Mouse (Mus musculus): ENCODE measurements around the gene Msmp. TPM values are rescaled to one million over a fixed set of nuclear protein-coding genes. Genes with fewer than 3 reads are reported as not detected.
A peak's percentile ranks its signal among the peaks of the same experiment; 100 is the strongest.

The Msmp gene
- polyA plus RNA-seq, 1 experiment from 2014 or later: 1.0 TPM

DNA sequence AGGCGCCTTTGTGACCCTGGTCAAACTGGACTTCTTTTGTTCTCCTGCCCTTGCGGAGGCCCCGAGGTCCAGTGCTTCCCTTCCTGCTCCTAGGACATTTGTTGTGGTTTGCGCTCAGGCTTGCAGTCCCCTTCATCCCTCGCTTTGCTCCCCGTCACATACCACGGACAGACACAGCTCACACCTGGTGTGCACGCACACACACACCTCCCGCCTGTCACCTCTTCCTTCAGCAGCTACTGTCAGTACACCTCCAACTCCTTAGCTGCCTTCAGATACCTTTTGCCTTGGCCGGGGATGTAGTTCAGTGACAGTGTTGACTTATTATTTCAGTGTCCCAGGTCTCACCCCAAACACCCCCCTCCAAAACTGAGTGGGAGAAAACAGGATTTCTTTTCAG, 1.4 kb upstream of the Msmp start:
- no peak overlapping the region for H3K4me3 ChIP-seq
- H3K27ac ChIP-seq: peak overlapping the region; percentile 43; the same call in 1 of the 2 replicates
- peaks cover 29% of the 10 kb centered on the region for H3K4me1 ChIP-seq (replicated peaks)
- H3K36me3 ChIP-seq: peaks cover 44% of the 10 kb centered on the region
- H3K9me3 ChIP-seq: no peaks in the 10 kb centered on the region
- H3K27me3 ChIP-seq (ENCODE audit: insufficient read depth, poor library complexity, severe bottlenecking): no peaks in the 10 kb centered on the region
- WGBS: 48% methylated on average over 10 of the region's 10 CpGs
- no peak for DNase-seq (ENCODE audit: low spot score)

DNA sequence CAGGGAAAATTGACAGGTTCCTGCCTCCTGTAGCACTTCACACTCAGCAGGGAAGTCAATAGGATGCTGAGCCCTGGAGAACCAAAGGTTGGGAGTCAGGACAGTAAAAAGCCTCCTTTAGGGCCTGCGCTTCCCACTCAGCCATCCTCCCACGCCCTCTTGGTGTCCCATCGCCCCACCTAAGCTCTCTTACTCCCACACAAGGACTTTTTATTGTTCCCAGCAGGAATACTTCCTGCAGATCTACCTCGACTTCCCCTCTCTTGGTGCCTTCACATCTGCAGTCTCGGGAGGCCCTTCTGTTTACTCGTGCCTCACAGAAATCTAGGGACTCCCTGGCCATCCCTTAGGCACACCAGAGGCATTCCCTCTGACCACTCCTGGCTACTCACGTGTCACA, 873 bp downstream of the Msmp start:
- no peak overlapping the region for H3K4me3 ChIP-seq
- peaks cover 51% of the 10 kb centered on the region for H3K36me3 ChIP-seq
- no peak for DNase-seq (ENCODE audit: low spot score)
- no peaks in the 10 kb centered on the region for H3K27me3 ChIP-seq (ENCODE audit: insufficient read depth, poor library complexity, severe bottlenecking)
- 68% methylated on average over 7 of the region's 7 CpGs for WGBS
- H3K27ac ChIP-seq: no peak overlapping the region
- peaks cover 39% of the 10 kb centered on the region for H3K4me1 ChIP-seq (replicated peaks)
- no peaks in the 10 kb centered on the region for H3K9me3 ChIP-seq

DNA sequence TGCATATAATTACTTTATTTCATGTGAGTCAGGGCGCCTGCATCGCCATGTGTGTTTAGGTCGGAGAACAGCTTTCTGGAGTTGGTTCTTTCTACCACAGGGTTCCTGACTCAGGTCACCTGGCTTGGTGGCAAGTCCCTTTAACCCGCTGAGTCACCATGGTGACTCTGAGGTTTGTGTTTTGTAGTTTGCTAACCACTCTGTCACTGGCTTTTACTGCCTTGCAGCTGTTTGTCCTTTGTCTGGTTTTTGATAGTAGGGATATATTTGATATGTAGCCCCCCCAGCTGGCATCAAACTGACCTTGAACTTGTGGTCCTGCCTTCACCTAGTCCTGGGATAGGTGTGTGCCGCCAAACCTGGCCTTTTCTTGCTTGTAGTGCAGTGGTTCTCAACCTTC, 2.1 kb downstream of the Msmp start:
- H3K4me1 ChIP-seq (replicated peaks): peaks cover 48% of the 10 kb centered on the region
- H3K27me3 ChIP-seq (ENCODE audit: insufficient read depth, poor library complexity, severe bottlenecking): no peaks in the 10 kb centered on the region
- no peak for DNase-seq (ENCODE audit: low spot score)
- H3K27ac ChIP-seq: no peak overlapping the region
- 92% methylated on average over 5 of the region's 5 CpGs for WGBS
- no peak overlapping the region for H3K4me3 ChIP-seq
- H3K9me3 ChIP-seq: no peaks in the 10 kb centered on the region
- peaks cover 51% of the 10 kb centered on the region for H3K36me3 ChIP-seq

DNA sequence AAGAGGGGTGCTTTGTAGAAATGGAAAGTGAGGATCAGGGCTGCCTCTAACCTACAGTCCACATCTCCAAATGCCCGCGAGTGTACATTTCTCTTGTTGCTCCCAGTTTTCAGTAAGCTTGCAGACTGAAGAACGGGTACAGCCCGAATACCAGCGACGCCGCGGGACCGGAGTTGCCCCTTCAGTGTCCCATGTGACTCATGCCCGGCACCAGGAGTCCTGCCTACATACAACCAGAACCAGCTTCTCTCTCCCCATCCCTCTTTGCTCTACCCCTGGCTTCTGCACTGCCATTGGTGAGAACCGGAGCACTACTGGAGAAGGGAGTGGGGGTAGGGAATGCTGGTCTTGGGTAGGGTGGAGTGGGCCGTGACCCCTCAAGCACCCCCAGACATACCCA, 2.9 kb downstream of the Msmp start:
- Histone ChIP-seq H3K9me3 (no peaks in the 10 kb centered on the region), H3K27me3 (ENCODE audit: insufficient read depth, poor library complexity, severe bottlenecking) (no peaks in the 10 kb centered on the region), H3K4me1 (replicated peaks) (peaks cover 54% of the 10 kb centered on the region), H3K4me3 (no peak overlapping the region), H3K36me3 (peaks cover 57% of the 10 kb centered on the region), H3K27ac (no peak overlapping the region)
- WGBS: 97% methylated on average over 12 of the region's 12 CpGs
- DNase-seq (ENCODE audit: low spot score): no peak

DNA sequence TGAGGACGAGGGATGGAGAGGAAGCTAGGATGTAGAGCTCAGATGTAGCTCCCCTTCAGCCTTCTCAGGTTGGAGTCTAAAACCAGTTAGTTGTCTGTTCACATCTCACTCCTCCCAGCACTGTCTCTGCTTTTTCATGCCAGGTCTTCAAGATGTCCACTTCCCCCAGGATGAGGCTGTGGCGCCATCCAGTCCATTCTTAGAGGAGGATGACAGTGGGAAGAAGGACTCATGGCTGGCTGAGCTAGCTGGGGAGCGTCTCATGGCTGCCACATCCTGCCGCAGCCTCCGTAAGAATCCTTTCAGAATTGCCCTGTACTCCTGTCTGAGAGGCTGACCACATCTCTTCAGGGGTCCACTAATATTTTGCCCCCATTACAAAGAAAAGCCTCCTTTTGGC, 3.6 kb downstream of the Msmp start:
- no peak overlapping the region for H3K4me3 ChIP-seq
- H3K9me3 ChIP-seq: no peaks in the 10 kb centered on the region
- no peak overlapping the region for H3K27ac ChIP-seq
- DNase-seq (ENCODE audit: low spot score): no peak
- peaks cover 54% of the 10 kb centered on the region for H3K4me1 ChIP-seq (replicated peaks)
- WGBS: 93% methylated on average over 5 of the region's 5 CpGs
- H3K36me3 ChIP-seq: peaks cover 58% of the 10 kb centered on the region
- no peaks in the 10 kb centered on the region for H3K27me3 ChIP-seq (ENCODE audit: insufficient read depth, poor library complexity, severe bottlenecking)

DNA sequence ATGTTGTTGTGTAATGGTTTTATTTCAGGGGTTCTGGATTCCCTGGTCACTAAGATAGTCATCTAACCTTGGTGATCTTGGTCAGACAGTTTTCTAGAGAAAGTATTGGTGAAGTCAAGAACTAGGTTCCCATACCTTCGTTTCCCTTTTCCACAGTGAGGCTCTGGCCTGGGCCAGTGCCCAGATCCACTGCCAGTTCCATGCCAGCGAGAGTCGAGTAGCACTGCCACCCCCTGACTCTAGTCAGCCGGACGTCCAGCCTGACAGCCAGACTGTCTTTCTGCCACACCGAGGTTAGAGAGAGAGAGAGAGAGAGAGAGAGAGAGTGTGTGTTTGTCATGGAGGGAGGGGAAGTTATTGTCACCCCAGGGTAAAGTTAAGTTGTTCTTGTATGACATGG, 4.6 kb downstream of the Msmp start:
- no peak overlapping the region for H3K27ac ChIP-seq
- 81% methylated on average over 6 of the region's 6 CpGs for WGBS
- peak overlapping the region; percentile 93 for H3K4me3 ChIP-seq
- peaks cover 54% of the 10 kb centered on the region for H3K4me1 ChIP-seq (replicated peaks)
- no peaks in the 10 kb centered on the region for H3K9me3 ChIP-seq
- no peak for DNase-seq (ENCODE audit: low spot score)
- H3K36me3 ChIP-seq: peaks cover 54% of the 10 kb centered on the region
- no peaks in the 10 kb centered on the region for H3K27me3 ChIP-seq (ENCODE audit: insufficient read depth, poor library complexity, severe bottlenecking)

DNA sequence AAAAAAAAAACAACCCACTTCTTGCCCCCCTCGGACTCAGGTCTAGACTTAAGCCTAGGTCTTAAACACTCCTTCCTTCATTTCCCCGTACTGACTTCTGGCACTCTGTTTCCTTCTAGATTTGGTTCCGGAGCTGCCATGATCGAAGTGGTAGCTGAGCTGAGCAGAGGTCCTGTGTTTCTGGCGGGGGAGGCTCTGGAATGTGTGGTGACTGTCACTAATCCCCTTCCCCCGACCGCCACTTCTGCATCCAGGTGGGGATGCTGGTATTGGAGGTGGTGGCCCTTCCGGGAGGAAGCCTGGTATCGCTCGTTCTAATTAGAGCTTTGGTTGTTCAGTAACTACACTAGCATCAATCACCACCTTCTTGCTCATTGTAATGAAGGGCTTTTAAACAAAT, 5.0 kb downstream of the Msmp start:
- H3K27ac ChIP-seq: peak overlapping the region; percentile 96
- peaks cover 49% of the 10 kb centered on the region for H3K4me1 ChIP-seq (replicated peaks)
- H3K36me3 ChIP-seq: peaks cover 52% of the 10 kb centered on the region
- H3K27me3 ChIP-seq (ENCODE audit: insufficient read depth, poor library complexity, severe bottlenecking): no peaks in the 10 kb centered on the region
- no peak for DNase-seq (ENCODE audit: low spot score)
- no peaks in the 10 kb centered on the region for H3K9me3 ChIP-seq
- WGBS: 12% methylated on average over 10 of the region's 10 CpGs
- H3K4me3 ChIP-seq: peak overlapping the region; percentile 93

DNA sequence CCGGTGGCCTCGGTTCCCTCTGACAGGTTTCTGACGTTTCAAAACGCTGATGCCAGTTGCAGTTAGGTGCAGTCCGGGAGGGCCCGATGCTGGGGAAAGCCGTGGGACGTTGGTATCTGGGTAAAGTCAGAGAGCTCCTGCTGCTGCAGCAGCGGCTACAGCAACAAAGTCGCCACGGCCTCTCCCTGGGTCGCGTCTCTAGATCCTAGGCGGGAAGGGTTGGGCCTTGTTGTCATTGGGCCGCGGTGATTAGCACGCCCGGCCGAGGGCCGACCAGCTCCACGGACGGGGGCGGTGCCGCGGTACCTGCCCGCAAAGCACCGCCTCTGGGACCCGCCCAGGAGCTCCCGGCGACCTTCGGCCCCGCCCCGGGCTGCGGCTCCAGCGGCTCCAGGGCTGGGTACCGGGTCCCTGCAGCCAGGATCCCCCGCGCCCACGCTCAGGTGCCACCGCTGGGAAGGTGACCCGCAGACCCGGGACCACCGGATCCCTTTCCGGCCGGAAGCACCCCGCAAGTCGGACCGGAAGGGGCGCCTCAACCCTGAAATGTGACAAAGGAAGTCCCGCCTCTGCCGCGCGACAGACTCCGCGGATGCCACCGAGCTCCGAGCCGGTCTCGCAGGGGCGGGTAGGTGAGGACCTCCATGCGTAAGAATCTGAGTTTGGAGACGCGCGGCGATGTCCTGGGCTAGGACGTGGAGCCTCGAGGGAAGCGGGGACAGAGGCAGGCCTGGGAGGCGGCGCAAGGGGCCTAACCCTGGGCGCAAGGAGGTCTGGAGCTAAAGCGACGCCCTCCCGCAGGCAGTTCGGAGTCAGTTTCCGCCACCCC, 5.7 kb downstream of the Msmp start, which contains the start of the genes Rgp1 and Gba2:
Gene Rgp1, plus strand, starts transcription at position 340 of the 829 bp plus-strand sequence.
Gene Gba2, minus strand, starts transcription at position 498 of the 829 bp plus-strand sequence.
- under 1% methylated on average over 76 of the region's 76 CpGs for WGBS
- Histone ChIP-seq H3K4me1 (replicated peaks) (peaks cover 46% of the 10 kb centered on the region), H3K36me3 (peaks cover 52% of the 10 kb centered on the region), H3K27me3 (ENCODE audit: insufficient read depth, poor library complexity, severe bottlenecking) (no peaks in the 10 kb centered on the region), H3K4me3 (peak within 1 kb of the TSS; percentile 93), H3K9me3 (no peaks in the 10 kb centered on the region), H3K27ac (peak within 1 kb of the TSS; percentile 96)
- peak; percentile 88 for DNase-seq (ENCODE audit: low spot score)

DNA sequence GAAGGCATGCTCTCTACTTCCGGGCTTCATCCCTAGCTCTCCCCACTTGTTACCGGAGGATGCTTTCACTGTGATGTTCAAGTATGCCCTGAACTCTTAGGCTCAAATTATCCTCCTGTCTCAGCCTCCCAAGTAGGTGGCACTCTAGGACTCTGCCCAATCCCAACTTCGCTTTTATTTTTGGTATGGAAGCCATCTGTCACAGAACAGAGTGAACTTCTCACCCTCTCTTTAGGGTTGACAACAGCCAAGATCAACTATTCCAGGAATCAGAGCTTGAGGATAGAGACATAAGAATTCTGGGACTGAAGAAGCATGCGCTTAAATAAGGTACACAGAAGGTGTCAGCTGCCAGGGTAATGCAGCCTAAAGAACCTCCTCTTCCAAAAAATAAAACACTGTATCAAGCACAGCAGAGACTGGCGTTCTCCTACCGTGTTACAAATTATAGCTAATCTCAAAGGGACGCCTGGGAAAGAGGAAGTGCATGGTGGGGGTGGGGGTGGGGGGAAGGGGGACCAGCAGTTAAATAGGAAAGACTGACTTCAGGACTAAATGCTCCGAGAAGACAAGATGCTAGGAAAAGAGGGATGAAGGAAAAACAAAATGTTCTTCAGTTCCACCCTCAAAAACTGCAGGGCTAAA, 6.9 kb downstream of the Msmp start:
- Histone ChIP-seq H3K4me3 (peak overlapping the region; percentile 93), H3K36me3 (peaks cover 52% of the 10 kb centered on the region), H3K27ac (no peak overlapping the region), H3K27me3 (ENCODE audit: insufficient read depth, poor library complexity, severe bottlenecking) (no peaks in the 10 kb centered on the region), H3K9me3 (no peaks in the 10 kb centered on the region), H3K4me1 (replicated peaks) (peaks cover 46% of the 10 kb centered on the region)
- no peak for DNase-seq (ENCODE audit: low spot score)
- WGBS: 57% methylated on average over 8 of the region's 8 CpGs

DNA sequence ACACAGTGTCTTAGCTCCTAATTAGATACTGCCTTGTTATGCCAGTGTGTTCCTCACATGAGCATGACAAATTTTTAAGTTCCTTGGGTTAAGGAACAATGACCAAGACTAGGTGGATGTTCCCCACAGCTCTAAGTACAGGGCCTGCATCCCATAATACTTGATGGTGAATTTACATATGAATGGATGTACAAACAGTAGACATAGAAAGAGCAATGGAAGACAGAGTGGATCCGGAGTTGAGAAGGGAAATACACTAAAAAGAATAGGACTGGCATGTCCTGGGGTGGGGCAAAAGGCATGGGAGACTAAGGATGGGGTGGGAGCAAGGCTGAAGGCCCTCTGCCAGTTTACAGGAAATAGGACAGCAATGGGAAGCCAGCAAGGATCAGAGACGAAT, 8.9 kb downstream of the Msmp start:
- Histone ChIP-seq H3K4me3 (peak overlapping the region; percentile 22), H3K27ac (no peak overlapping the region), H3K36me3 (peaks cover 52% of the 10 kb centered on the region), H3K27me3 (ENCODE audit: insufficient read depth, poor library complexity, severe bottlenecking) (no peaks in the 10 kb centered on the region), H3K9me3 (no peaks in the 10 kb centered on the region), H3K4me1 (replicated peaks) (peaks cover 46% of the 10 kb centered on the region)
- 73% methylated on average over 2 of the region's 2 CpGs for WGBS
- DNase-seq (ENCODE audit: low spot score): no peak

DNA sequence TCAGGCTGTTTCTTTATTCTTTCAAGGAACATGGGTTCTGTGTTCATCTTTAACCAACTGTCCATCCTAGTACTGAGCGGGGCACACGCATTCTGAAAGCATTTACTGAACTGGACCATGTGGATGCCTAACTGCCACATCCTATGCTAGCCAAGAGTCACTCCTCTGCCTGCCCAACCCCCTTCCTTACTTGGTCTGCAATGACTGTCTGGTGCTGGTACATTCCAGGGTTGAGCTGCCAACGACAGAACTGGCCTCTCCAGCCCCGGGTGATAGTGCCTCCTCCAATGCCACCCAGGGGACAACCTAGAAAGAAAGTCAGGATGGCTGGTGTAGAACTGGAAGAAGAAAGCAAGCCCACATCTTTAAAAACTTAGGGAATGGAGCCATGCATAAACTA, 10.7 kb downstream of the Msmp start:
- Histone ChIP-seq H3K27ac (no peak overlapping the region), H3K4me3 (no peak overlapping the region), H3K36me3 (peaks cover 66% of the 10 kb centered on the region), H3K9me3 (no peaks in the 10 kb centered on the region), H3K27me3 (ENCODE audit: insufficient read depth, poor library complexity, severe bottlenecking) (no peaks in the 10 kb centered on the region), H3K4me1 (replicated peaks) (peaks cover 36% of the 10 kb centered on the region)
- 95% methylated on average over 4 of the region's 4 CpGs for WGBS
- DNase-seq (ENCODE audit: low spot score): no peak

DNA sequence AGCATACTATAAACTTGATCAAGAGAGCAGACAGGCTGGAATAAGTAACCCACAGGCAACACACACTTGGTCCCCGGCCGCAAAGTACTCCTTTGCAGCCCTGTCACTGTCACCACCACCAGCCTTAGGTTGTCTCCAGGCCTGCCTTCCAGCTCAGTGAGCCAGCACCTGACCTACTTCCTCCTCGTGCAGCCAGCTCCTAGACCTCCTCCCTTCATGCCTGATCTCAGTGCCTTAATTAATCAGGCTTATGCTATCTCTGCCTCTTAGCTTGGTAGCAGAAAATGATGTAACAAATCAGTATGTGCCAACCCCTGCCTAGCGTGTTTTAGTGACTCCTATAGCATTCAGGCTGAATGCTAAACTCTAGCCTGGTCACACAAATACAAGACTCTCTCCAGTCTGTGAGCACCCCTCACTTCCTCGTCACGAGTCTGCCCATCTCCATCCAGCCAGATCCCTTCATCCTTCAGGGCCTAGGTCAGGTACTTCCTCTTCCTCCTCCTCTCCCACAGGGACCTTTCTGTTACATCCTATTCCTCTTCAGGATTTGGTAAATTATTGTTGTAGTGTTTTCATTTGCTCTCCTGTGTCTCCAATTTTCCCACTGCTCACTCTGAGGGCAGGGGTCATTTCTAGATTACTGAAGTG, 12.8 kb downstream of the Msmp start:
- Histone ChIP-seq H3K4me1 (replicated peaks) (peaks cover 18% of the 10 kb centered on the region), H3K9me3 (no peaks in the 10 kb centered on the region), H3K4me3 (no peak overlapping the region), H3K36me3 (peaks cover 82% of the 10 kb centered on the region), H3K27me3 (ENCODE audit: insufficient read depth, poor library complexity, severe bottlenecking) (no peaks in the 10 kb centered on the region), H3K27ac (no peak overlapping the region)
- DNase-seq (ENCODE audit: low spot score): no peak
- WGBS: 90% methylated on average over 6 of the region's 6 CpGs

DNA sequence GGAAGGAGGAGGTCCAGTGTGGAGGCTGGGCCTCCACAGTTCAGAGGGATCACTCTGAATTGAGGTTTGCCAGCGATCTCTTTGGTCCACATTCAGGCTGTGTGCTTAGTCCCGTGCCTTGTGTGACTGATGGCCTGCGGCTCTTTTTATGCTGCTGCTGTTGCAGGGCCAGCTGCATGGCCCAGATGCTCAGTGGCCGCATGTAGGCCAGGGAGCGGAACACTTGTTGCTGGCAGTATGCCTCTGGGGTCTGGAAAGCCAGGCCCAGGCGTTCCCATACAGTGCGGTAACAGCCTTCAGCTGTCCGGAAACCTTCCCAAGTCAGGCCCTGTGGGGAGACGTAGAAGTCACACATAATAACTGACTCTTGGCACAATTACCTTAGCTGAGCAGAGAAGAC, 17.2 kb downstream of the Msmp start:
- DNase-seq (ENCODE audit: low spot score): no peak
- H3K27ac ChIP-seq: no peak overlapping the region
- H3K4me1 ChIP-seq (replicated peaks): peaks cover 11% of the 10 kb centered on the region
- H3K4me3 ChIP-seq: no peak overlapping the region
- H3K9me3 ChIP-seq: no peaks in the 10 kb centered on the region
- H3K27me3 ChIP-seq (ENCODE audit: insufficient read depth, poor library complexity, severe bottlenecking): no peaks in the 10 kb centered on the region
- H3K36me3 ChIP-seq: peaks cover 81% of the 10 kb centered on the region
- WGBS: 95% methylated on average over 9 of the region's 9 CpGs

Measured in hindbrain, embryonic 10.5 days (tissue).